Mouse (Mus musculus): Measurements from ENCODE around the gene Rai1.

DNA sequence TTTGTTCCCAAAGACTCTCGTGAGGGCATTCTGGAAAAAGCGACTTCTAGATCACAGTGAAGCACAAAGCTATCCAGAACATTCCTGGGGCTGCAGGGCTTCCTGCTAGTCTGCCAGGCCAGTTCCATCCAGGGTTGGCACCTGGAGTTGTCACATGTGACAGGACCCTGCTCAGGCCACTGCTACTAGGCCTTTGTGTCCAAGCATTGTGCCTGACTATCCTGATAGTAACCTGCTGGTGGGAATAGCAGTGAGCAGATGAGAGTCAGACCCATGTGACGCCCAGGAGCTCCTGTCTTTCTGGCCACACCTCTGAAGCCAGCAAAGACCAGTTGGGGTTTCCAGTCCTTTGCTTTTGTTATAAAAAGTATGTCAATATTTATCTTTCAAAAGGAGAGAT is 67.3 kb downstream of the Rai1 start:
- no peak for TF ChIP-seq CHD2 (IDR thresholded peaks at IDR 0.05; ENCODE audit: low read depth, low read length)
- TF ChIP-seq MAFK (IDR thresholded peaks at IDR 0.05; ENCODE audit: insufficient read depth, low read depth, low read length), result no peak
- no peak for TF ChIP-seq ZNF384 (IDR thresholded peaks at IDR 0.05; ENCODE audit: low read depth, low read length)

Measured in ES-E14 (cell line).